Mouse (Mus musculus) neural tube, embryonic 10.5 days (tissue): ENCODE measurements around the gene Tmem184b.
A peak's percentile ranks its signal among the peaks of the same experiment; 100 is the strongest.

Experiments used
- DNase-seq: peaks from one replicate; pipeline ENCODE4 v3.0.0-alpha.2; 2017; ENCODE audit warnings: low spot score; ENCODE audit errors: extremely low spot score

The Tmem184b gene

DNA sequence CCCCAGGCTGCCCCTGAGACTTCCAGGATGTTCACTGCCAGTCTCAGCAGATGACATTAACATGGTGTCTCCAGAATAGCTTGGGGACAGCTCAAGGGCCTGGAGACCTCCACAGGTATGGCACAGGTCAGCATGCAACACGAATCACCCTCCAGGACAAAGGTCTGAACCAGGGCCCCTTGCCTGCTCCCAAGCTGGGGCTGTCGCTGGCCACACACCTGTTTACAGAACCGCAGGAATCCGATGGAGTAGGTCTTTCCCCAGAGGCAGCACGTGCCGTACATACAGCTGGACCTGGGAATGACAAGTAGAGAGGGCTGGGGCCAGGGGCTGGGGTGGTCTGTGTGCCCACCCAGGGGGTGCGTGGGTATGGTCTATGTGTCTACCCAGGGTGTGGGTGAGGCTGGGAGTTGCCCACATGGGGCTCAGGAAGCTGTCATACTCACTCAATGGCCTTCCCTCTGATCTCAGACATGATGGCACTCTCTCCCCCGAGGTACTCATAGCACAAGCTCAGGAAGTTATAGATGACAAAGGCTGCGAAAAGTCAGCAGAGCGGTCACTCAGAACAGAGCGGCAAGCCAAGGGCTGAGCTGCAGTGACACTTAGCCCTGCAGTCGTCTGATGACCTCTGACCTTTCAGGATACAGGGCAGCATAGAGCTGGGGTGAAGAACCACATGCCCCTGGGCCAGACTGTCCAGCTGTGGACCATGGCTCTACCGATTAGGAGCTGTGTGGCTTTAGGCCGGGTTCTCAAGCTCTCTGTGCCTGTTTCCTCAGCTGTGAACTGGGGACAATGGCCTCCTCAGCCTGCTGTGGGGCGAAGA lies 33.7 kb downstream of the Tmem184b start:
- DNase-seq = no peak

GRCm38 (mm10) chr15:79368861-79369440 lies 34.4 kb downstream of the Tmem184b start:
- no peak for DNase-seq

- DNase-seq = no peak
Measured at GRCm38 (mm10) chr15:79368313-79368811, 35.0 kb downstream of the Tmem184b start.

DNA sequence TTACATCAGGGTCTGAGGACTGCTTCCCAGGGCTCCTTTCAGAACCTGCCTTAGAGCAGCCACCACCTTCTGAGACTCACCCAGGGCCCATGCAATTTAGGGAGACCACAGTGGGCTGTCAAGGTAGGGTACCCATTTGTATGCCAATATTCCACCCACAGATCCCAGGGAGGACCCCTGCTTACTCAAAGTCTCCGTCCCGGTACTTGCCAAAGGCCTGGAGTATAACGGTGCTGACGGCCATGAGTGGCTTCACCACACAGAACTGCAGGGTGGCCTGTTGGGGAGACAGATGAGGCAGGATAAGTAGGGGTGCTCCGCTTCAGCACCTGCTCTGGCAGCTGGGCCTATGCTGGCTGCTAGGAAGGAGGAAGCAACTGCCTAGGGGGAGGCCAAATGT lies 37.0 kb downstream of the Tmem184b start:
- DNase-seq = no peak

DNA sequence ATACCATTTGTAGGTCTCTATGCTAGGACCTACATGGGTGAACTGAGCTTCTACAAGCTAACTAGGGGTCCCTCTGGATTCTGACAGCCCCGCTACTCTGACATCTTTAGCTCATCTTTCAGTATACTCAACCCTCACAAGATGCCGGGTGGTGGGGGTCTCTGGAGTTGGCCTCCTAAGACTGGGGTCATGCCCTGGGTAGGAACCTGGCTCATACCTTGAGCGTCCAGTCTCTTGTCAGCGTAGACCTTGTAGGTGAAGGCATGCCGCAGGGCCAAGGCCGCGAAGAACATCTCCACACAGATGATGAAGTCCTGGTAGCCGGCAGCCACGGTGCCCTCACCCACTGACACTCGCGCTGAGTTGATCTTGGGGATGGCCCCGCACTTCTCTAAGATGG lies 38.3 kb downstream of the Tmem184b start:
- no peak for DNase-seq

DNA sequence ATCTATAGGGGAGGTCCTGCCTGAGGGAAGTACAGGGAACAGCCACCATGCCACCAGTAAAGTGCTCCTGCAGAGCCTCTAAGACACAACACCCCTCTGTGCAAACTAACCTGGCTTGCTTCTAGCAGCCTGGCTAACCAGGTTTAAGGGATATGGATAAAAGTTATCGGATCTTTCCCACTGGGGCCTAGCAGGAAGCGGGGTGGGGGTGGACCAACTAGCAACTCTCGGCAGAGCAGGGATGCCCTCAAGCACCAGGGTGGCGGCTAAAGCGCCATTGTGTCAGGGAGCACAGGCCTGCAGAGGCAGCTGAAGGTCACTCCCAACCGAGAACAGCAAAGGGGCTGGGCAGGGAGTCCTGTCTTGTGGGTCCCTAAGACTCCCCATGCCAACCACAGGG lies 39.2 kb downstream of the Tmem184b start:
- DNase-seq = no peak

DNA sequence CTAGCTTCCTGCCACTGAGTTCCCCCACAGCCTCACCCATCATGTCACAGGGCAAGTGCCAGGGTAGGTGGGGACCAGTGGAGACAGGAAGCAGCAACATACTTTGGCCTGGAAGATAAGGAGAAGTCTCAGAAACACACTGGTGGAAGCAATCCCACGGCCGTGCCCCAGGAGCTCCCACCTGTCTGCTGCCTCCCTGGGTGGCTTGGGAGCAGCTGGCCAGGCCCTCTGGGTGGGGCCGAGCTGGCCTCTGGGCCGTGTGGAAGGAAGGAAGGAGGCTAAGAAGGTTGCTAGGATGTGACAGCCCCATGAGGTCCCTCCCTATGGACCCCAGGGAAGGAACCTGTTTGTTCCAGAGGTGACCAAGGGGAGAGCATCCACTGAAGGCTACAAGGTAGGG lies 42.3 kb downstream of the Tmem184b start:
- no peak for DNase-seq

DNA sequence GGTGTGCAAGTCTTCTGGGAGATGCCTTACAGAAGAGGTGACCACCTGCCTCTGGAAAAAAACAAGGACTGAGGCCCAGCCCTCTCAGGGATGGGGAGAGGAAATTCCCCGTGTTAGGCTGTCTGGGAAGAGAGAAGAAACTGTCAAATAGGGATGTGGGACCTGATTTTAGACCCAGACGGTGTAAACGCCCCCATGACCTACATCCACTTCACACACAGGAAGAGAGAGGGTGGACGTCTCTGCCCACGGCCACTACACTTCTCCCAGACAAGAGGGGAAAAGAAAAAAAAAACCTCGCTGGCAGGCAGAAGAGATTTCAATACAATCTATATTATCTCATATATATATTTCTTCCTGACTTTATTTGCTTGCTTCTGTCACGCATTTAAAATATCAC lies 43.0 kb downstream of the Tmem184b start:
- no peak for DNase-seq

- no peak for DNase-seq
Measured at GRCm38 (mm10) chr15:79359954-79360353, 43.4 kb downstream of the Tmem184b start.

- DNase-seq = peak; percentile 40
Measured at GRCm38 (mm10) chr15:79357974-79358690, 45.2 kb downstream of the Tmem184b start.

DNA sequence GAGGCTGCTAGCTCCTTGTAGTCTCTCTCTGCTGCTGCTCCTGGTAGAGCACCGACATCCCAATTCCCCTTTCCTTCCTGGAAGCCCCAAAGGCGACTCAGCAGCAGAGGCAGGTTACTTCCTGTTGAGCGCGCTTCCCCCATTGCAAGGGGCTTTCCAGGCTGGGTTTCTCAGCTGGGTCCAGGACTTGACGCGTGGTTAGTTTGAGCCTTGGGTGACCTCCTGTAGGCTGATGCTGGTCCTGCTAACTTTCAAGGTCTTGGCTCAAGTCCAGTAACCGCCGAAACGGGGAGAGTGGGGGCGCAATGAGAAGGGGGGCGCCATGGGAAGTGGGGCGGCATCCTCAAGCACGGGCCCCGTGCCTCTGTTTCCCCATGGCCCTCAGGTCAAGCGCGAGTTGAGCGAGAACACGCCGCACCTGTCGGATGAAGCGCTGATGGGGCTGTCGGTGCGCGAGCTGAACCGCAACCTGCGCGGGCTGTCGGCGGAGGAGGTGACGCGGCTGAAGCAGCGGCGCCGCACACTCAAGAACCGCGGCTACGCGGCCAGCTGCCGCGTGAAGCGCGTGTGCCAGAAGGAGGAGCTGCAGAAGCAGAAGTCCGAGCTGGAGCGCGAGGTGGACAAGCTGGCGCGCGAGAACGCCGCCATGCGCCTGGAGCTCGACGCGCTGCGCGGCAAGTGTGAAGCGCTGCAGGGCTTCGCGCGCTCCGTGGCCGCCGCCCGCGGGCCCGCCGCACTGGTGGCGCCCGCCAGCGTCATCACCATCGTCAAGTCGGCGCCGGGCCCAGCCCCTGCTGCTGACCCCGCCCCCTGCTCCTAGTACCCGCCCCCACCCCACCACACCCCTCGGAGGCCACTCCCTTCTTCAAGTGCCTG lies 46.1 kb downstream of the Tmem184b start:
- peak; percentile 75 for DNase-seq

- DNase-seq = no peak
Measured at GRCm38 (mm10) chr15:79356481-79356880, 46.9 kb downstream of the Tmem184b start.

DNA sequence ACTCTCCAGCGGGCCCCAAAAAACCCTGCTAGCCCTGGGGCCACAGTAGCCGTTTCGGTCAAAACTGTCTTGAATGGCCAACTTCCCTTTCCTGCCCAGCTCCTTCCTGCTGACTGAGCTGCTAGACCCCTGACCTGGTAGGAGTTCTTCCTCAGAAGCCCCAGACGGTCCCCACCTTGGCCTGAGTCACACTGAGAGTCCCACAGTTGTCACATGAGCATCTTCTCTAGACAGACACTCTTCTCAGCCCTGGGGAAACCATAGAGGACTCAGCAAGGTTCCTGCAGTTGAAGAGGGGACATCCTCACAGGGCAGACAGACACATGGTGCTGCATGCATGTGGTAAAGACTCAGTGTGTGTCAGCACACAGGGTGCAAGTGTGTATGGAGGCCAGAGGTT lies 48.8 kb downstream of the Tmem184b start:
- DNase-seq = no peak

- DNase-seq = no peak
Measured at GRCm38 (mm10) chr15:79353690-79354305, 49.6 kb downstream of the Tmem184b start.

- DNase-seq = no peak
Measured at GRCm38 (mm10) chr15:79352479-79352878, 50.9 kb downstream of the Tmem184b start.

DNA sequence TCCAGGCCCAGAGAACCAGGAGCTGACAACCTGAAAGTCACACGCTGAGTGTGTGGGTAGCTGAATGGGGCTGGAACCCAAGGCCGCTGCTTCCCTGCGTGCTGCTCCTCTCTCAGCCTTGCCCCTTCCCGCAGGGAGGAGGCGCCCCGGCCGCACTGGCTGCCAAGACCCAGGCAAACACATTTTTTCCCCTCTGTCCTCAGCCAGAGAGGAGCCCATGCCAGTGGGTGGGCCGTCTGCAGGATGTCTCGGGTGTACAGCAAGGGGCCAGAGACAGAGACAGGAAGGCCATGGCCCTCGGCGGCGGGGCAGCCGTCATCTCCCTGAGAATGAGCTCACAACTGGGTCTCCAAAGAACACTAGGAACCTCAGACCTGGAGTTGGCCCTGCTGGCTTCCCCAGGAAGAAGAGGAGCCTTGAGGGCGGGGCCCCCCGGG lies 52.0 kb downstream of the Tmem184b start:
- no peak for DNase-seq

- no peak for DNase-seq
Measured at GRCm38 (mm10) chr15:79350866-79351265, 52.5 kb downstream of the Tmem184b start.

DNA sequence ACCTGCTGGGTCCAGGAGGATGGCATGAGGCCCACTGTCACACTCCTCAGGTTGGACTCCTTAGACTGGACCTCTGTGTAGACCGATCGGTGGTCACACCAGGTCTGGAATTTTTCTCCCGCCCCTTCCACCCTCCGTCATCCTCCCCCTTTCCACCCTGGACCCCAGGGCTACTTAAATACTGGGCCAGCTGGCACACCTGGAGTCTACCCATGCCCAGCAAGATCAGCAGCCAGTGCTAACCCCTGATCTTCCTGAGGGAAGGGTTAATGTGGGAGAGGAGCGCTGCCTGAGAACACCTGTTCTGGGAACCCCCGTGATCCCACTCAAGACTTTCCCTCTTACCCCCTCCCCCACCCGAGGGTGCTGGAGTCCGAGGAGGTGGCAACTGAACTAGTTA lies 54.7 kb downstream of the Tmem184b start:
- DNase-seq = no peak

DNA sequence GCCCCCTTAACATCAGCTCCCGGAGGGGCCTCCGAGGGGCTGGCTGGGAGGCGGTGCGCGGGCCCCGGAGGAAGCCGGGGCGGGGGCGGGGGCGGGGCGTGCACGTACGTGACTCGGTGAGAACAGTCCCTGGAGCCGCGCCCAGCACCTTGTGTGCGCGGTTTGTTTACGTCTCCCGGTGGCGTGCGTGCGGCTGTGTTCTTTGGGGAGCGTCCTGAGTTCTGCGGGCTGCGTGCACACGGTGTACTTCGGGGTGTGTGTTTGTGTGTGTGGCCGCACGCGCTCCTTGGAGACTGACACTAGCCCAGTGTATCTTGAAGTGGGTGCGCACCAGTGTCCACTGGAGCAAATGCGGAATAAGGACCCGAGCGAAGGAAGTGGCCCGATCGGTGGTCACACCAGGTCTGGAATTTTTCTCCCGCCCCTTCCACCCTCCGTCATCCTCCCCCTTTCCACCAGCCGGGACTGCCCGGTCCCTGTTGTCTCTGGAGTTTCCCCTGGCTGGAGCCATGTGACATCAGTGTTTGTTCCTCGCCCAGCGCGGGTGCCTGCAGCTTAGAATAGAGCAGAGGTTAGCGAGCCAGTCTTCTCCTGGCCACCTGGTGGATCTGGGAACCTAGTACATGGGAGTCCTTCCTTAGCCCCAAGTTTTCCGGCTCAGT lies 55.4 kb downstream of the Tmem184b start:
- DNase-seq = no peak

DNA sequence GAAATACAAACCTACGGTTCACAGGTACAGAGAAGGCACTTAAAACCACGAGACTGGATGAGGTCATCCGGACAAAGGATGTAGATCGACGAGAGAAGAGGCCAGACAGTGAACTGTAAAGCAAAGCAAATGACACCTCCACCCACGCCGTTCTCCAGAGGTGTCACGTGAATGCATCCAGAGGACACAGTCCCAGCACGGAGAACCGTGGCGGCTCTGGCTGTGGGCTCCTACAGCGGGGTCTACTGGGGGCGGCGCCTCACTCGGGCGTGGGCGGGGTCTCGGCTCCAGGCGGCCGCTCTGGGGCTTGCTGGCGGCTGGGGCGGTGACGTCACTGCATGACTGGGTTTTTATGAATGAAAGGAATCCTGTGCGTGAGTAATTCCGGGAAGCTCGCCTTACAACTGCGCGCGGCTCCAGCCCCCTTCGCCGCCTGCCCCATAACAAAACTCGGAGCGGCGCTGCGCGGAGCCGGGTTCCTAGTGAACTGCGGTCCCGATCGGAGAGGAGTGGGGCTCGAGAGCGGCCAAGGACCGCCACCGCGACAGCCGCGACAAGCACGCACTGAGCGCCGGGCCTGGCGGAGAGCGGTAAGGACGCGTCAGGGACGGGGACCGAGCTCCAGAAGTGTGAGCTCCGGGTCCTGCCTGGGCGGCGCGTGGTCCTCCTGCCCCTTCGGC lies 56.1 kb downstream of the Tmem184b start:
- peak; percentile 94 for DNase-seq
